Mouse (Mus musculus) MEL (cell line): ENCODE data around the gene Cdh23. TPM values are rescaled to one million over a fixed set of nuclear protein-coding genes. Genes with fewer than 3 reads are reported as not detected.

Experiments used
- DNase-seq: peaks from one replicate; pipeline ENCODE4 v3.0.0; 2011; ENCODE audit warnings: low read depth, low spot score
- H3K27ac ChIP-seq: 2 replicates; pipeline ENCODE4 v1.5.1; 2012; ENCODE audit warnings: low read depth, mild to moderate bottlenecking, control low read depth, low read length, moderate library complexity; ENCODE audit not compliant: control insufficient read depth
- H3K27me3 ChIP-seq, 2 experiments: fragments of 150-350 bp in 1 of 2; sonication (generic) in 1 of 2; 2 replicates each; pipeline ENCODE4 v1.6.1; 2012; ENCODE audit warnings: low read length in 2 of 2, mild to moderate bottlenecking in 2 of 2, improper control_type of control experiment in 1 of 2, moderate library complexity in 1 of 2; ENCODE audit not compliant: insufficient read depth in 2 of 2, control insufficient read depth in 1 of 2
- H3K36me3 ChIP-seq, 2 experiments: 2 replicates each; pipeline ENCODE4 v1.6.1; 2012 to 2014; ENCODE audit warnings: low read length in 2 of 2, improper control_type of control experiment in 1 of 2, inconsistent platforms in 1 of 2, mild to moderate bottlenecking in 1 of 2; ENCODE audit not compliant: insufficient read depth in 2 of 2, control insufficient read depth in 1 of 2
- H3K4me1 ChIP-seq, 2 experiments: fragments of 150-350 bp in 1 of 2; sonication (generic) in 1 of 2; 2 replicates each; pipeline ENCODE4 v1.6.1; 2012; ENCODE audit warnings: low read length in 2 of 2, improper control_type of control experiment in 1 of 2, mild to moderate bottlenecking in 1 of 2; ENCODE audit not compliant: insufficient read depth in 2 of 2, control insufficient read depth in 1 of 2
- H3K4me3 ChIP-seq, 2 experiments: fragments of 150-350 bp in 1 of 2; sonication (generic) in 1 of 2; 2 replicates each; pipeline ENCODE4 v1.5.1; 2012; ENCODE audit warnings: low read depth in 2 of 2, low read length in 2 of 2, mild to moderate bottlenecking in 2 of 2, moderate library complexity in 2 of 2, control low read depth in 1 of 2, improper control_type of control experiment in 1 of 2; ENCODE audit not compliant: control insufficient read depth in 1 of 2, insufficient read depth in 1 of 2
- H3K79me2 ChIP-seq: 2 replicates; pipeline ENCODE4 v1.6.1; 2012; ENCODE audit warnings: mild to moderate bottlenecking, low read length, moderate library complexity; ENCODE audit not compliant: control insufficient read depth, poor library complexity, insufficient read depth
- H3K9ac ChIP-seq: 2 replicates; pipeline ENCODE4 v1.6.1; 2012; ENCODE audit warnings: low read depth, mild to moderate bottlenecking, control low read depth, low read length, moderate library complexity; ENCODE audit not compliant: control insufficient read depth, poor library complexity, severe bottlenecking
- H3K9me3 ChIP-seq: fragments of 150-350 bp; sonication (generic); replicated peaks from 2 replicates; pipeline ENCODE4 v1.6.1; 2012; ENCODE audit warnings: mild to moderate bottlenecking, low read length, improper control_type of control experiment, moderate library complexity; ENCODE audit not compliant: insufficient read depth
- BHLHE40 ChIP-seq: IDR thresholded peaks from 2 replicates; pipeline ENCODE4 v1.6.1; 2012; ENCODE audit warnings: low read depth, mild to moderate bottlenecking, inconsistent platforms, low read length, improper control_type of control experiment, borderline replicate concordance
- CTCF ChIP-seq, 3 experiments: IDR thresholded peaks in 2 of 3; conservative IDR thresholded peaks in 1 of 3; 2 replicates each; pipeline ENCODE4 v1.5.1; 2011 to 2012; ENCODE audit warnings: low read length in 3 of 3, low read depth in 2 of 3, mild to moderate bottlenecking in 2 of 3, improper control_type of control experiment in 1 of 3, inconsistent platforms in 1 of 3, mixed read lengths in 1 of 3, moderate library complexity in 1 of 3; ENCODE audit not compliant: control insufficient read depth in 1 of 3, insufficient read depth in 1 of 3, poor library complexity in 1 of 3, severe bottlenecking in 1 of 3
- ETS1 ChIP-seq: IDR thresholded peaks from 2 replicates; pipeline ENCODE4 v1.6.1; 2012; ENCODE audit warnings: low read depth, mild to moderate bottlenecking, inconsistent platforms, low read length, improper control_type of control experiment, moderate library complexity
- JUND ChIP-seq: IDR thresholded peaks from 2 replicates; pipeline ENCODE4 v1.6.1; 2011; ENCODE audit warnings: low read depth, mild to moderate bottlenecking, improper control_type of control experiment, low read length
- MAFK ChIP-seq: IDR thresholded peaks from 2 replicates; pipeline ENCODE4 v1.6.1; 2011; ENCODE audit warnings: low read depth, mild to moderate bottlenecking, low read length, improper control_type of control experiment, borderline replicate concordance
- MAX ChIP-seq: IDR thresholded peaks from 2 replicates; pipeline ENCODE4 v1.6.1; 2011; ENCODE audit warnings: low read length, improper control_type of control experiment
- MEF2A ChIP-seq: IDR thresholded peaks from 2 replicates; pipeline ENCODE4 v1.6.1; 2014; ENCODE audit warnings: low read depth, mild to moderate bottlenecking, inconsistent platforms, low read length, improper control_type of control experiment; ENCODE audit not compliant: poor library complexity, insufficient replicate concordance, severe bottlenecking; ENCODE audit errors: extremely low read depth
- MYB ChIP-seq: IDR thresholded peaks from 2 replicates; pipeline ENCODE4 v1.6.1; 2011; ENCODE audit warnings: mild to moderate bottlenecking, low read depth, low read length, improper control_type of control experiment
- MYC ChIP-seq: IDR thresholded peaks from 2 replicates; pipeline ENCODE4 v1.6.1; 2011; ENCODE audit warnings: low read depth, mild to moderate bottlenecking, low read length, improper control_type of control experiment, moderate library complexity
- NELFE ChIP-seq: IDR thresholded peaks from 2 replicates; pipeline ENCODE4 v1.6.1; 2011; ENCODE audit warnings: low read depth, low read length, improper control_type of control experiment
- NRF1 ChIP-seq: IDR thresholded peaks from 2 replicates; pipeline ENCODE4 v1.6.1; 2014; ENCODE audit warnings: low read depth, mild to moderate bottlenecking, inconsistent platforms, low read length, improper control_type of control experiment, moderate library complexity; ENCODE audit not compliant: poor library complexity, insufficient read depth, severe bottlenecking
- POLR2AphosphoS2 ChIP-seq: IDR thresholded peaks from 2 replicates; pipeline ENCODE4 v1.6.1; 2011; ENCODE audit warnings: low read length, improper control_type of control experiment
- POLR2AphosphoS5 ChIP-seq: IDR thresholded peaks from 2 replicates; pipeline ENCODE4 v1.6.1; 2012; ENCODE audit warnings: low read depth, borderline replicate concordance, mild to moderate bottlenecking, inconsistent platforms, low read length, moderate library complexity, mixed read lengths
- SMC3 ChIP-seq: IDR thresholded peaks from 2 replicates; pipeline ENCODE4 v1.6.1; 2011; ENCODE audit warnings: low read depth, low read length, improper control_type of control experiment
- TAL1 ChIP-seq: IDR thresholded peaks from 2 replicates; pipeline ENCODE4 v1.6.1; 2012; ENCODE audit warnings: mild to moderate bottlenecking, inconsistent platforms, low read length, moderate library complexity, mixed read lengths
- TCF12 ChIP-seq: IDR thresholded peaks from 2 replicates; pipeline ENCODE4 v1.6.1; 2014; ENCODE audit warnings: low read depth, mild to moderate bottlenecking, inconsistent platforms, low read length, improper control_type of control experiment, moderate library complexity
- USF2 ChIP-seq, 2 experiments: IDR thresholded peaks; 2 replicates each; pipeline ENCODE4 v1.6.1; 2011 to 2012; ENCODE audit warnings: improper control_type of control experiment in 2 of 2, low read length in 2 of 2, borderline replicate concordance in 1 of 2, inconsistent platforms in 1 of 2, low read depth in 1 of 2, mild to moderate bottlenecking in 1 of 2; ENCODE audit not compliant: insufficient read depth in 1 of 2
- polyA plus RNA-seq, 2 experiments: library from polyadenylated mRNA; stranded (reverse) in 1 of 2; unstranded in 1 of 2; fragments of >175 nt in 1 of 2; fragments of >200 nt in 1 of 2; gene quantifications; 2 replicates each; pipeline versions ENCODE4 v1.2.1 to v1.2.4; 2012; ENCODE audit warnings: low replicate concordance in 2 of 2, low read depth in 1 of 2; ENCODE audit not compliant: insufficient read length in 2 of 2, insufficient read depth in 1 of 2, missing spikeins in 1 of 2
- total RNA-seq: library from RNA; depleted of rRNA; stranded (reverse); fragments of 300-350 nt; gene quantifications from 2 replicates; pipeline ENCODE4 v1.2.3, GENCODE M21; 2012

Gene Cdh23
- total and polyA plus RNA-seq, 3 experiments: 0.04 TPM; not detected in 2

DNA sequence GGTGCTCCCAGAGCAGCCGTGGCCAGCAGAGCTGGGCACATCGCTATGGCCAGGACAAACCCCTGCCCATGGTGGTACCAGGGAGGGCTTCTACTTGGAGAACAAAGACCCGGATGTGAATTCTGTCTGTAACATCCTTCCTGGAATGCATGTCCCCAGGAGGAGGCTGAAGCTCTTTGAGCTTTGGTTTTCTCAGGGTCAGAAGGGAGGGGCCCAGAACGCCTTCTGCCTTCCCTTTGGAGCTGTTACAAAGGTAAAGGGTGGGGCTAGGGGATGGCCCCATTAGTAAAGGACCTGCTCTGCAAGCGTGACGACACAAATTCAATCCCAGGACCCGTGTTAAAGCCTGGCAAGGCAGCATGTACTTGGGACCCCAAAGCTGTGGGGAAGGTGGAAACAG is 273.5 kb downstream of the Cdh23 start:
- H3K4me3 ChIP-seq: no peak overlapping the region
- no peak overlapping the region for H3K27ac ChIP-seq
- no peaks in the 10 kb centered on the region for H3K36me3 ChIP-seq
- H3K4me1 ChIP-seq: no peaks in the 10 kb centered on the region
- H3K79me2 ChIP-seq: no peaks in the 10 kb centered on the region
- no peak overlapping the region for H3K9ac ChIP-seq
- H3K27me3 ChIP-seq: no peaks in the 10 kb centered on the region
- no peaks in the 10 kb centered on the region for H3K9me3 ChIP-seq
- no peak for TF ChIP-seq ETS1
- no peak for TF ChIP-seq BHLHE40
- TF ChIP-seq MAX: no peak
- no peak for TF ChIP-seq MYC
- no peak for TF ChIP-seq NRF1
- TF ChIP-seq USF2 (IDR thresholded peaks at IDR 0.05; ENCODE audit: borderline replicate concordance in 1 of 2, insufficient read depth in 1 of 2, low read depth in 1 of 2, low read length in 2 of 2): no peak
- no peak for TF ChIP-seq POLR2AphosphoS2
- TF ChIP-seq NELFE: no peak
- no peak for TF ChIP-seq TCF12
- no peak for TF ChIP-seq MEF2A
- TF ChIP-seq MYB: no peak
- TF ChIP-seq TAL1: no peak
- no peak for TF ChIP-seq JUND
- no peak for TF ChIP-seq SMC3
- TF ChIP-seq POLR2AphosphoS5: no peak
- no peak for DNase-seq

DNA sequence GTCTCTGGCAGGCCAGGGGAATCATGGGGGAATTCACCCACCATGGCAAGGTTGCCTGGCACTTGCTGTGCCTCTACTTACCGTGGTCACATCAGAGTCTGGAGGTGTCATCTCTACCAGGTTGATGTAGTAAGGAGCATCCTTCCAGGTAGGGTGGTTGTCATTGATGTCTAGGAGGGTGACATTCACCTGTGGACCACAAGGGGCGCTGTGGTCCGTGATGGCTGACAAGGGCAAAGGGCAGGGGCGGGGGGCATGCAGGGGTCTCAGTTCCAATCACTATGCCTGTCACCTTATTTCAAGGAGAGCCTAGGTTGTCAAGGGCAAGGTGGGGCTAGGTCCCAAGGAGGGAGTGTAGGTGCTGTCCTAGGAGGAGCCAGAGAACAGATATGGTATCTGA is 276.7 kb downstream of the Cdh23 start:
- H3K27me3 ChIP-seq: no peaks in the 10 kb centered on the region
- TF ChIP-seq CTCF (IDR thresholded peaks at IDR 0.05 in 2 of 3, conservative IDR thresholded peaks at IDR 0.05 in 1 of 3; ENCODE audit: control insufficient read depth in 1 of 3, insufficient read depth in 1 of 3, low read depth in 2 of 3, low read length in 3 of 3, poor library complexity in 1 of 3, severe bottlenecking in 1 of 3): peak; percentile 50 to 74 (median 71)
- TF ChIP-seq MAFK: no peak
- no peak for TF ChIP-seq JUND

More for the DNA sequence above, 276.7 kb downstream of the Cdh23 start:
- H3K4me1 ChIP-seq: no peaks in the 10 kb centered on the region
- no peaks in the 10 kb centered on the region for H3K36me3 ChIP-seq
- H3K9me3 ChIP-seq: no peaks in the 10 kb centered on the region
- H3K9ac ChIP-seq: no peak overlapping the region
- H3K4me3 ChIP-seq: no peak overlapping the region
- DNase-seq: no peak
- H3K27ac ChIP-seq: no peak overlapping the region
- no peaks in the 10 kb centered on the region for H3K79me2 ChIP-seq
